Mouse (Mus musculus): ENCODE measurements around the gene Spata31d1a.

DNA sequence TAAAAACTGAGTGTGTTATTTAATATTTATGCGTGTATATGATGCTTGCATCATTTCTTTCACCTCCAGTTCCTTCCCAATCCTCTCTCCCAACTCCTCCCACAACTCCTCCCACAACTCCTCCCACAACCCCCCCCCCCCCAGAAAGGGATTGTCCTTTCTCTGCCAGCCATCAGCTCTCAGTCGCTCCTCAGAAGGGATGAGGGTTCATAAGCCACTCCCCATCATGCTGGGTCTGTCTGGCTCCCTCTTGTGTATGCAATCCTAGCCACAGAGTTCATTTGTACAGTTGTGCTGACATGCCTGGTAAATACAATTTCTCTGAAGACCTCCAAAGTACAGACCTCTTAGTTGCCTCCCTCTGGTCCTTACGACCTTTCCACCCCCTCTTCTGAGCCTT is 25.1 kb upstream of the Spata31d1a start:
- no peak for TF ChIP-seq CTCF (conservative IDR thresholded peaks at IDR 0.05; ENCODE audit: insufficient read depth, insufficient read length, low read depth, low read length)
- no peak for TF ChIP-seq POLR2A (IDR thresholded peaks at IDR 0.05; ENCODE audit: low read depth, low read length)

Measured in kidney, adult 2 months (tissue).